Mouse (Mus musculus) heart, embryonic 16.5 days (tissue): ENCODE results near the gene Vmn2r23. TPM values are rescaled to one million over a fixed set of nuclear protein-coding genes. Genes with fewer than 3 reads are reported as not detected.
"Not testable (repeated sequence)": the region's sequence is repeated elsewhere in the genome, so short reads cannot be mapped to it uniquely, and the experiment has no call there.

ENCODE experiments used
- ATAC-seq: fragments of 200-750 bp; cut with Nextera tagmentation; replicated peaks from 2 replicates; pipeline ENCODE4 v1.8.0; 2017; ENCODE audit warnings: moderate number of reproducible peaks; ENCODE audit not compliant: insufficient read depth, low FRiP score; ENCODE audit errors: extremely low read depth
- H3K27ac ChIP-seq: fragments of 300-500 bp; sonication (generic); 2 replicates; pipeline ENCODE4 v1.5.1; 2014; ENCODE audit warnings: mild to moderate bottlenecking, low read length, control low read depth, moderate library complexity
- H3K27me3 ChIP-seq: fragments of 300-500 bp; sonication (generic); 2 replicates; pipeline ENCODE4 v1.6.1; 2014; ENCODE audit warnings: low read length, mixed read lengths; ENCODE audit not compliant: control insufficient read depth, insufficient read depth
- H3K36me3 ChIP-seq: fragments of 300-500 bp; sonication (generic); 2 replicates; pipeline ENCODE4 v1.6.1; 2014; ENCODE audit not compliant: control insufficient read depth, insufficient read depth
- H3K4me1 ChIP-seq: fragments of 300-500 bp; sonication (generic); 2 replicates; pipeline ENCODE4 v1.6.1; 2014; ENCODE audit warnings: low read length, mixed read lengths; ENCODE audit not compliant: control insufficient read depth, insufficient read depth
- H3K4me2 ChIP-seq: fragments of 300-500 bp; sonication (generic); 2 replicates; pipeline ENCODE4 v1.6.1; 2014; ENCODE audit warnings: low read depth, mild to moderate bottlenecking, control low read depth, low read length
- H3K4me3 ChIP-seq: fragments of 300-500 bp; sonication (generic); 2 replicates; pipeline ENCODE4 v1.5.1; 2014; ENCODE audit warnings: mild to moderate bottlenecking, control low read depth, low read length
- H3K9ac ChIP-seq: fragments of 300-500 bp; sonication (generic); 2 replicates; pipeline ENCODE4 v1.6.1; 2014; ENCODE audit warnings: low read length, control low read depth
- H3K9me3 ChIP-seq: fragments of 300-500 bp; sonication (generic); replicated peaks from 2 replicates; pipeline ENCODE4 v1.6.1; 2016; ENCODE audit warnings: low read length; ENCODE audit not compliant: control insufficient read depth
- WGBS: fragments of 180-500 bp; shearing (Covaris S2); extraction: QIAGEN DNeasy Blood & Tissue Kit; methylation state at CpG from one replicate; pipeline ENCODE4 v1.1.7; 2014; 5-methylcytosine and 5-hydroxymethylcytosine counted together
- polyA plus RNA-seq: library from polyadenylated mRNA; unstranded; fragments of >200 nt; fragmentation: Nextera tagmentation; extraction: Ambion mirVana; gene quantifications from 2 replicates; pipeline ENCODE4 v1.2.1, GENCODE M21; 2015

Gene Vmn2r23
- polyA plus RNA-seq: not detected in 2 replicates

DNA sequence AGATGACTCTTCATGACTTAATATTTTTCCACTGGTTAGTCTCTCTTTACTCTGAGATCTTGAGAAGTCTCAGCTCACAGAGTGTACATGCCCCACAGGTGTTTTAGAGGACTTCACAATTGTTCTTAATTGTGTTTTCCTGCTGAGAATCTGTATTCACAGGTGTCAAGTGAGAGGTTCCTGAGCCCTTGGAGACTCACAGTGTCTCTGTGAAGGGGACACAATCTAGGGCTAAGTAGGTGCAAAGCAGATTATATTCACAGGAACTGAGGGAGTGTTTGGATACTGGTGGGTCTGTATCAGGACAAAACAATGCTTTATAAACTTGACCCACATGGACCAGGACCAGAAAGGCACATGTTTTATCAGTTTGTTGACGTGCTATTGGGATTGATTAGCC is at the start of gene Vmn2r23:
Vmn2r23 (plus strand) TSS at position 301 of the 400 bp plus-strand sequence.
- ATAC-seq: no peak
- no peaks in the 10 kb centered on the region for H3K4me1 ChIP-seq
- 38% methylated on average over 1 of the region's 1 CpGs for WGBS
- H3K9ac ChIP-seq: no peak within 1 kb of the TSS
- H3K27me3 ChIP-seq: no peaks in the 10 kb centered on the region
- H3K27ac ChIP-seq: no peak within 1 kb of the TSS
- no peaks in the 10 kb centered on the region for H3K36me3 ChIP-seq
- no peaks in the 10 kb centered on the region for H3K9me3 ChIP-seq
- no peak within 1 kb of the TSS for H3K4me2 ChIP-seq
- H3K4me3 ChIP-seq: no peak within 1 kb of the TSS

DNA sequence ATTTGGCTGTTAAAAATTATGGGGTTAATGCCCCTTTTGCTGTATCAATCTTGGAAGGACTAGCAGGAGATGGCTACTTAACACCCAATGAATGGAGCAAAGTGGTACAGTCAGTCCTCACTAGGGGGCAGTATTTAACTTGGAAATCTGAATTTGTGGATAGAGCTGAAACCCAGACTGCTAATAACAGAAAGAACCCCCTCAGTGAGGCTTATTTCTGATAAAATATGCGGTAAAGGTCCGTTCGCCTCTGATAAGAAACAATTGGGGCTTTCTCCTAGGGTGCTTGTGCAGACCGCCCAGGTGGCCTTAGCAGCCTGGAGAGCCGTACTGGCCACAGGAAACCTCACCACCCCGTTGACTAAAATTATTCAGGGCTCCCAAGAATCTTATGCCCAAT is 45.4 kb upstream of the Vmn2r23 start:
- Histone ChIP-seq H3K4me3 (no peak overlapping the region), H3K4me2 (no peak overlapping the region), H3K36me3 (no peaks in the 10 kb centered on the region), H3K9ac (no peak overlapping the region), H3K9me3 (no peaks in the 10 kb centered on the region), H3K27ac (no peak overlapping the region), H3K27me3 (no peaks in the 10 kb centered on the region), H3K4me1 (no peaks in the 10 kb centered on the region)
- ATAC-seq: no peak
- WGBS: 42% methylated on average over 6 of the region's 6 CpGs

DNA sequence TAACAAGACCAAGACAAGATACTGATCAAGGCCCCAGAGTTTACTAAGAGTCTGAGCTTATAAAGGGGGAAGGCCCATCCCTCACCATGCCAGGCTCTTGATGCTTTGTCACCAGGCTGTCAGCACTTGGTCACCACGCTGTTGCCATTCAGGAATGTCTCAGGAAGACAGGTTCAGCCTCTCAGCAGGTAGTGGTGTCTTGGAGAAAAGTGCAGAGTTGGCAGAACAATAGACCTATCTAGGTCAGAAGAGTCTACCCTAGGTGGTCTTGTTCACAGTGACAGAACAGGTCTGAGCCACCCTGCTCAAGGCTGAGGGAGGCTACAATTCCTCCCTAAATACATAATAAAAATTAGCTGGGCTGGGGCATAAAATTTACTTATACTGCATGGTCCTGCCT is 5.8 kb upstream of the Vmn2r23 start:
- not testable (repeated sequence) for H3K27ac ChIP-seq, H3K4me1 ChIP-seq, H3K36me3 ChIP-seq, H3K4me3 ChIP-seq, H3K9me3 ChIP-seq, ATAC-seq, H3K4me2 ChIP-seq, H3K27me3 ChIP-seq, H3K9ac ChIP-seq
- WGBS: 67% methylated on average over 1 of the region's 1 CpGs

DNA sequence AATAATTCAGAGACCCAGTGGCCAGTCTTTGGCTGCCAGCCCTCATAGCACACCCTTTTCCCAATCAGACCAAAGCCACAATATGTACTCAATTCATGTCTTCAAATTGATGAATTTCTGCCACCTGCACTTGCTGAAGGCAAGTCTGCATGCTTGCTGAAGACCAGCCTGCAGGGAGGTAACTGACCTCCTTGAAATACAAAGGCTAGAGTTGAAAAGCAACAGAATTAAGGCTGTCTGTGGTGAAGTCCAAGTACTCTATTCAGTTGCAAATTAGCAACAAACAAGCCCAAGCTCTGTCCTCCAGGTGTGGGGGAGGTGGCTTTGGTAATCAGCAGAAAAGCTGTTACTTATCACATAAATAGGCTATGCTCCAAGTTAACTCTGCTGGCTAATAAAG is 5.3 kb upstream of the Vmn2r23 start:
- Histone ChIP-seq H3K9me3 (no peaks in the 10 kb centered on the region), H3K4me2 (no peak overlapping the region), H3K4me3 (no peak overlapping the region), H3K27me3 (no peaks in the 10 kb centered on the region), H3K9ac (no peak overlapping the region), H3K27ac (no peak overlapping the region), H3K4me1 (no peaks in the 10 kb centered on the region), H3K36me3 (no peaks in the 10 kb centered on the region)
- ATAC-seq: no peak

DNA sequence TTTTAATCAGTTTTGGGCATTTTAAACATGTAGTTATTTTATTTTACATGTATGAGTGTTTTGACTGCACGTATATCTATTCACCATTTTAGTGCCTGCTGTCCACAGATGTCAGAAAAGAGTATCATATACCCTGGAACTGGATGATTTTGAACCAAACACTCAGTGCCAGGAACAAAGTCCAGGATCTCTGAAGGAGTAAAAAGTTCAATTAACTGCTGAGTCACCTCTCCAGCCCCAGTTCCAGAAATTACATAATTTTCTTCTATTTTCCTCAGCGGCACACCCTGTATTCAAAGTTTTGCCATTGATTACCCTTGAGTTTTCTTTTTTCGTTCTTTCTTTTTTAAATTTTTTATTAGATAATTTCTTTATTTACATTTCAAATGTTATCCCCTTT is 67.6 kb downstream of the Vmn2r23 start:
- no peak for ATAC-seq
- no peaks in the 10 kb centered on the region for H3K27me3 ChIP-seq
- no peak overlapping the region for H3K27ac ChIP-seq
- no peak overlapping the region for H3K9ac ChIP-seq
- no peak overlapping the region for H3K4me3 ChIP-seq
- no peaks in the 10 kb centered on the region for H3K4me1 ChIP-seq
- H3K36me3 ChIP-seq: no peaks in the 10 kb centered on the region
- 76% methylated on average over 3 of the region's 3 CpGs for WGBS
- no peaks in the 10 kb centered on the region for H3K9me3 ChIP-seq
- no peak overlapping the region for H3K4me2 ChIP-seq

DNA sequence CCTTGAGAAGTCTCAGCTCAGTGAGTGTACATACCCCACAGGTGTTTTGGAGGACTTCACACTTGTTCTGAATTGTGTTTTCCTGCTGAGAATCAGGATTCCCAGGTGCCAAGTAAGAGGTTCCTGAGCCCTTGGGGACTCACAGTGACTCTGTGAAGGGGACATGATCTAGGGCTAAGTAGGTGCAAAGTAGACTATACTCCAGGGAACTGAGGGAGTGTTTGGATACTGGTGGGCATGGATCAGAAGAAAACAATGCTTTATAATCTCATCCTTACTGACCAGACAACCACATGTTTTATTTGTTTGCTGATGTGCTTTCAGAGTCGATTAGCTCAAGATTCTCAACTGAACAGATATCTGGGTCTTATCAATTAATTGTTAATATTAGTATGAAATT is 76.1 kb downstream of the Vmn2r23 start, which contains the start of gene Vmn2r24:
Vmn2r24 (plus strand) TSS at position 301 of the 400 bp plus-strand sequence.
- Histone ChIP-seq H3K9ac (no peak within 1 kb of the TSS), H3K4me2 (no peak within 1 kb of the TSS), H3K27me3 (no peaks in the 10 kb centered on the region), H3K4me3 (no peak within 1 kb of the TSS), H3K36me3 (no peaks in the 10 kb centered on the region), H3K27ac (no peak within 1 kb of the TSS), H3K4me1 (no peaks in the 10 kb centered on the region), H3K9me3 (no peaks in the 10 kb centered on the region)
- WGBS: 58% methylated on average over 1 of the region's 1 CpGs
- ATAC-seq: no peak

DNA sequence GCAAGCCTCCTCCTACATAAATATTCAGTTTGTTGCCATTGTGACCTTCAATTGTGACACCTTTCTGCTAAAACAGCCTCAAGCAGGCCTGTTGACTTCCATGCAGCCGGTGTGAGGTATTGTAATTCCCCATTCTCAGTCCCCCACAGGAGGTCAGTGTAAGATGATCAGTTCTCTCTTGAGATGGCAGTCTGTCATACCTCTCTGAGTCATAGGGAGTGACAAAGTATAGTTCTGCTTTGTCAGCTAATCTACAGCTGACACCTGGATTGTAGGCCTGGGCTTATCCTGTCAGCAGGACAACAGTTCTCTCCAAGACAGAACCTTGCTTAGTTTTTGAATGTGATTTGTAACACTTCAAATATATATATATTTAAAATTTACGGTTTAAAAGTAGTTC is 82.4 kb downstream of the Vmn2r23 start:
- H3K4me1 ChIP-seq: no peaks in the 10 kb centered on the region
- H3K9ac ChIP-seq: no peak overlapping the region
- no peaks in the 10 kb centered on the region for H3K9me3 ChIP-seq
- no peak overlapping the region for H3K4me3 ChIP-seq
- H3K4me2 ChIP-seq: no peak overlapping the region
- ATAC-seq: no peak
- no peaks in the 10 kb centered on the region for H3K27me3 ChIP-seq
- 67% methylated on average over 2 of the region's 2 CpGs for WGBS
- no peak overlapping the region for H3K27ac ChIP-seq
- no peaks in the 10 kb centered on the region for H3K36me3 ChIP-seq

DNA sequence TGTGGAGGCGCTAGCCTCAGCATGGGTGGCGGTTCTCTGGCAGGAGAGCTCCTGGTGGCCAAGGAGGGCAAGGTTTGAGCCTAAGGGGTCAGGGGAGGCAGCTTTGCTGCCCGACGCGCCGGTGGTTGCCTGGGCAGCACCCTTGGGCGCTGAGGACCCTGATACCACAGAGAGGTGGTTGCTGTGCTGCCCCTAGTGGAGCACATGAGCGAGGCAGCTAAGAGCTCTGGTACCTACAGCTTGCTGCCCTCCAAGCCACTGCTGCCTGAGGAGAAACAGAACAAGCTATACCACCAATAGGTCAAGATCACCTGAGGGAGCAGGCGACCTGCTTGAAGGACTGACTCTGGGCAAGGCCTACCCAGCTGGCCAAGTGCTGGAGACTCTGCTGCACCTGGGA is 91.3 kb downstream of the Vmn2r23 start:
- Histone ChIP-seq H3K27me3 (no peaks in the 10 kb centered on the region), H3K27ac (no peak overlapping the region), H3K9ac (no peak overlapping the region), H3K4me2 (no peak overlapping the region), H3K4me1 (no peaks in the 10 kb centered on the region), H3K9me3 (0 out of 2 replicates have a peak, but pooled peaks cover 2% of the 10 kb centered on the region), H3K36me3 (no peaks in the 10 kb centered on the region), H3K4me3 (no peak overlapping the region)
- WGBS: 25% methylated on average over 9 of the region's 9 CpGs
- ATAC-seq: no peak
